Mouse (Mus musculus): ENCODE measurements around the gene Rft1. TPM values are rescaled to one million over a fixed set of nuclear protein-coding genes. Genes with fewer than 3 reads are reported as not detected.
A peak's percentile ranks its signal among the peaks of the same experiment; 100 is the strongest.

Rft1 gene
- total and polyA plus RNA-seq, 3 experiments, result 9.1 to 11.3 TPM; not detected in 1

DNA sequence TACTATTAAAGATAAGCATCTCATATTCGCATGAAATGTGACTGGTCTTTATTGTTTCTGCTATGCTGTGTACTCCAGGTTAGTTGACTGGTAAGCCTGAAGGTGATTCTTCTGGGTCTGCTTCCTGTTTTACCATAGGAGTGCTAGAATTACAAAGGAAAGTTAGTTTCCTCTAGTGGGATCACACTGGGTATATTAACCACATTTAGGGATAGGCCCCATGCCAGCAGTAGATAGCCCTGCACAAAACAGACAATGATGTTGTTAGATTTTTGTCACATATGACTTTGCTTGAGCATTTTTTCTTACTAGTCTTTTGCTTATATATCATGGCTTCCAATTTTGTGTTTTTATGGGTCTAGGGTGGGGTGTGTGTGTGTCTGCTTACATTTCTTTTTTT lies 82.3 kb downstream of the Rft1 start:
- H3K9me3 ChIP-seq (replicated peaks; ENCODE audit: insufficient read depth, low read length), result no peaks in the 10 kb centered on the region
- peaks cover 9 to 11% of the 10 kb centered on the region in 2 experiments for H3K4me1 ChIP-seq (ENCODE audit: control insufficient read depth in 1 of 2, insufficient read depth in 2 of 2, low read length in 2 of 2)
- peaks cover 0 to 22% of the 10 kb centered on the region in 2 experiments for H3K36me3 ChIP-seq (ENCODE audit: control insufficient read depth in 1 of 2, insufficient read depth in 2 of 2, low read length in 2 of 2)
- no peak overlapping the region for H3K9ac ChIP-seq (ENCODE audit: control insufficient read depth, low read depth, low read length, poor library complexity, severe bottlenecking)
- DNase-seq (ENCODE audit: low read depth, low spot score), result peak; percentile 60
- TF ChIP-seq GATA1 (IDR thresholded peaks at IDR 0.05; ENCODE audit: low read depth, low read length) (peak; percentile 47; the same call in 1 of the 2 replicates), RCOR1 (IDR thresholded peaks at IDR 0.05; ENCODE audit: low read depth, low read length) (peak; percentile 77; the same call in 1 of the 2 replicates), SIN3A (IDR thresholded peaks at IDR 0.05; ENCODE audit: low read length) (peak; percentile 37; the same call in 1 of the 2 replicates), CHD2 (IDR thresholded peaks at IDR 0.05; ENCODE audit: low read length) (no peak), EP300 (IDR thresholded peaks at IDR 0.05; ENCODE audit: low read depth in 1 of 2, low read length in 2 of 2) (peak; percentile 38 to 50; a peak in 2 of 4 replicates), ETS1 (IDR thresholded peaks at IDR 0.05; ENCODE audit: low read depth, low read length) (peak; percentile 46; the same call in 1 of the 2 replicates)
- H3K79me2 ChIP-seq (ENCODE audit: control insufficient read depth, insufficient read depth, low read length, poor library complexity), result peaks cover 46% of the 10 kb centered on the region
- no peak overlapping the region for H3K27ac ChIP-seq (ENCODE audit: control insufficient read depth, low read depth, low read length)
- H3K27me3 ChIP-seq (ENCODE audit: control insufficient read depth in 1 of 2, insufficient read depth in 2 of 2, low read length in 2 of 2), result no peaks in the 10 kb centered on the region
- H3K4me3 ChIP-seq (ENCODE audit: control insufficient read depth in 1 of 2, insufficient read depth in 1 of 2, low read depth in 2 of 2, low read length in 2 of 2), result no peak overlapping the region

Other genes starting within 250 kb of the Rft1 start
- gene Dcp1a, start 174.8 kb upstream of the Rft1 start, total RNA-seq (2012; rRNA removed), result 17.6 and 21.4 TPM in 2 replicates
- gene Dcp1a, start 174.8 kb upstream of the Rft1 start, polyA plus RNA-seq (2012; ENCODE audit: insufficient read depth in 1 of 2, insufficient read length in 2 of 2, low read depth in 1 of 2, low replicate concordance in 2 of 2, missing spikeins in 1 of 2), result 10 to 100 TPM in 1 of 2 experiments, not detected in 1; 31.4 TPM
- gene Cacna1d, start 162.9 kb upstream of the Rft1 start, total RNA-seq (2012; rRNA removed), result not detected in 2 replicates
- gene Cacna1d, start 162.9 kb upstream of the Rft1 start, polyA plus RNA-seq (2012; ENCODE audit: insufficient read depth in 1 of 2, insufficient read length in 2 of 2, low read depth in 1 of 2, low replicate concordance in 2 of 2, missing spikeins in 1 of 2), result not detected
- 636 and 640 TPM in 2 replicates for gene Tkt, start 106.0 kb upstream of the Rft1 start, total RNA-seq (2012; rRNA removed)
- gene Tkt, start 106.0 kb upstream of the Rft1 start, polyA plus RNA-seq (2012; ENCODE audit: insufficient read depth in 1 of 2, insufficient read length in 2 of 2, low read depth in 1 of 2, low replicate concordance in 2 of 2, missing spikeins in 1 of 2), result 1,000 to 10,000 TPM in 1 of 2 experiments, 100 to 1,000 TPM in 1; 115 to 1,273 TPM
- 33.9 and 37.4 TPM in 2 replicates for gene Prkcd, start 28.1 kb upstream of the Rft1 start, total RNA-seq (2012; rRNA removed)
- gene Prkcd, start 28.1 kb upstream of the Rft1 start, polyA plus RNA-seq (2012; ENCODE audit: insufficient read depth in 1 of 2, insufficient read length in 2 of 2, low read depth in 1 of 2, low replicate concordance in 2 of 2, missing spikeins in 1 of 2), result 10 to 100 TPM in 1 of 2 experiments, not detected in 1; 72.7 TPM
- gene Sfmbt1, start 60.5 kb downstream of the Rft1 start, total RNA-seq (2012; rRNA removed), result 9.4 and 12.4 TPM in 2 replicates
- 10 to 100 TPM; 13.7 to 33.0 TPM for gene Sfmbt1, start 60.5 kb downstream of the Rft1 start, polyA plus RNA-seq (2012; ENCODE audit: insufficient read depth in 1 of 2, insufficient read length in 2 of 2, low read depth in 1 of 2, low replicate concordance in 2 of 2, missing spikeins in 1 of 2)
- gene Tmem110, start 171.2 kb downstream of the Rft1 start, total RNA-seq (2012; rRNA removed), result 9.3 and 11.6 TPM in 2 replicates
- gene Tmem110, start 171.2 kb downstream of the Rft1 start, polyA plus RNA-seq (2012; ENCODE audit: insufficient read depth in 1 of 2, insufficient read length in 2 of 2, low read depth in 1 of 2, low replicate concordance in 2 of 2, missing spikeins in 1 of 2), result 10 to 100 TPM in 1 of 2 experiments, not detected in 1; 21.0 TPM
- 0.08 and 0.16 TPM in 2 replicates for gene Mustn1, start 224.8 kb downstream of the Rft1 start, total RNA-seq (2012; rRNA removed)
- under 1 TPM in 1 of 2 experiments, not detected in 1; 0.22 TPM for gene Mustn1, start 224.8 kb downstream of the Rft1 start, polyA plus RNA-seq (2012; ENCODE audit: insufficient read depth in 1 of 2, insufficient read length in 2 of 2, low read depth in 1 of 2, low replicate concordance in 2 of 2, missing spikeins in 1 of 2)
- gene Itih4, start 232.1 kb downstream of the Rft1 start, total RNA-seq (2012; rRNA removed), result not detected in 2 replicates
- not detected for gene Itih4, start 232.1 kb downstream of the Rft1 start, polyA plus RNA-seq (2012; ENCODE audit: insufficient read depth in 1 of 2, insufficient read length in 2 of 2, low read depth in 1 of 2, low replicate concordance in 2 of 2, missing spikeins in 1 of 2)